Comparison of ENCODE assay signal across 8 mouse cellular contexts in genomic region chr9:65041430-65041829, GRCm38 (mm10). TPM values are rescaled to one million over a fixed set of nuclear protein-coding genes. Genes with fewer than 3 reads are reported as not detected.
A peak's percentile ranks its signal among the peaks of the same experiment; 100 is the strongest.
DNase-seq lines count a peak whose midpoint lies in the region; ATAC-seq and TF ChIP-seq lines count a peak whose summit lies in the region.

No protein-coding gene starts in this region.

- no peaks in the 10 kb centered on the region for H3K27me3 ChIP-seq in lung, embryonic 14.5 days (ENCODE audit: insufficient read depth, low read length)
- no peaks in the 10 kb centered on the region for H3K27me3 ChIP-seq in Patski

- DNase-seq in embryo, embryonic 10.5 days (ENCODE audit: low spot score) = peak; percentile 12
- no peak for DNase-seq in embryo, embryonic 9.5 days (ENCODE audit: extremely low spot score)
- peak; percentile 9 for DNase-seq in lung, embryonic 14.5 days
- no peak for DNase-seq in lung, postnatal 4 days
- DNase-seq in Patski (ENCODE audit: low read depth, low spot score) = no peak
- peak; percentile 19 for DNase-seq in retina, embryonic 14.5 days (ENCODE audit: low spot score)
- no peak for DNase-seq in urinary bladder, adult 2 months (ENCODE audit: low spot score)
- DNase-seq in ovary, postnatal 36 days (ENCODE audit: low spot score) = no peak

- in situ Hi-C loops in Patski (cut with MboI; ENCODE audit: low pct_unique_long_range_greater_than_20kb) = no loop called here

- ATAC-seq in lung, embryonic 14.5 days (ENCODE audit: insufficient read depth) = no peak
- no peak for ATAC-seq in Patski

- 95% methylated on average over 5 of the region's 5 CpGs for WGBS in lung, embryonic 14.5 days

- no peaks in the 10 kb centered on the region for H3K4me1 ChIP-seq in lung, embryonic 14.5 days (ENCODE audit: insufficient read depth)

- no peak overlapping the region for H3K27ac ChIP-seq in lung, embryonic 14.5 days (ENCODE audit: low read depth)

- H3K9ac ChIP-seq in lung, embryonic 14.5 days = no peak overlapping the region

- TF ChIP-seq CTCF in lung, embryonic 14.5 days (IDR thresholded peaks at IDR 0.05; ENCODE audit: low read depth) = peak; percentile 34
- TF ChIP-seq CTCF in Patski (IDR thresholded peaks at IDR 0.05) = peak; percentile 60

- H3K36me3 ChIP-seq in lung, embryonic 14.5 days (ENCODE audit: insufficient read depth) = peaks cover 73% of the 10 kb centered on the region

- H3K4me3 ChIP-seq in lung, embryonic 14.5 days (ENCODE audit: low read depth, low read length) = no peak overlapping the region

- no peaks in the 10 kb centered on the region for H3K9me3 ChIP-seq in lung, embryonic 14.5 days (ENCODE audit: low read depth, low read length)

- CTCF ChIA-PET in Patski (lab: Charles Lee) = no interaction called here

- POLR2A ChIA-PET in Patski (lab: Charles Lee) = no interaction called here

- H3K4me2 ChIP-seq in lung, embryonic 14.5 days = no peak overlapping the region

RNA-seq across cellular contexts. Expression of gene Dpp8, which starts 9.2 kb away (rescaled TPM):
- 31.7 and 34.8 TPM in 2 replicates for polyA plus RNA-seq in lung, embryonic 14.5 days (2014; fragmentation: Nextera tagmentation; extraction: Ambion mirVana)
- polyA plus RNA-seq in Patski (2021) = 72.5 TPM
- polyA plus RNA-seq in urinary bladder, adult 2 months (2012; rRNA removed) = 53.7 and 64.4 TPM in 2 replicates

RNA-seq across cellular contexts. Expression of gene Hacd3, which starts 19.9 kb away (rescaled TPM):
- 69.4 and 72.2 TPM in 2 replicates for polyA plus RNA-seq in lung, embryonic 14.5 days (2014; fragmentation: Nextera tagmentation; extraction: Ambion mirVana)
- 121 TPM for polyA plus RNA-seq in Patski (2021)
- polyA plus RNA-seq in urinary bladder, adult 2 months (2012; rRNA removed) = 59.1 and 61.7 TPM in 2 replicates

RNA-seq across cellular contexts. Expression of gene Igdcc4, which starts 59.9 kb away (rescaled TPM):
- polyA plus RNA-seq in lung, embryonic 14.5 days (2014; fragmentation: Nextera tagmentation; extraction: Ambion mirVana) = 26.4 and 28.9 TPM in 2 replicates
- polyA plus RNA-seq in Patski (2021) = 3.3 TPM
- polyA plus RNA-seq in urinary bladder, adult 2 months (2012; rRNA removed) = 12.5 and 15.9 TPM in 2 replicates

Comparison
In these comparisons a context has a peak if more than half of its experiments do, and no peak if none do; other contexts are left out.
1. DNase-seq: peak in embryo, embryonic 10.5 days (single experiment), lung, embryonic 14.5 days (single experiment) and retina, embryonic 14.5 days (single experiment); none in embryo, embryonic 9.5 days (single experiment), lung, postnatal 4 days (0 of 2), Patski (single experiment), urinary bladder, adult 2 months (single experiment) and ovary, postnatal 36 days (single experiment).